Mouse (Mus musculus) heart, embryonic 15.5 days (tissue): ENCODE data around the gene Scgb1a1. TPM values are rescaled to one million over a fixed set of nuclear protein-coding genes. Genes with fewer than 3 reads are reported as not detected.

Experiments used
- ATAC-seq: fragments of 200-750 bp; cut with Nextera tagmentation; replicated peaks from 2 replicates; pipeline ENCODE4 v1.8.0; 2017; ENCODE audit warnings: low read depth, moderate TSS enrichment; ENCODE audit not compliant: insufficient number of reproducible peaks, insufficient read depth, low FRiP score
- H3K27ac ChIP-seq: fragments of 300-500 bp; sonication (generic); 2 replicates; pipeline ENCODE4 v1.5.1; 2015; ENCODE audit warnings: mild to moderate bottlenecking, inconsistent platforms
- H3K27me3 ChIP-seq: fragments of 300-500 bp; sonication (generic); 2 replicates; pipeline ENCODE4 v1.6.1; 2015; ENCODE audit warnings: inconsistent platforms
- H3K36me3 ChIP-seq: fragments of 300-500 bp; sonication (generic); 2 replicates; pipeline ENCODE4 v1.6.1; 2015; ENCODE audit warnings: mild to moderate bottlenecking, inconsistent platforms
- H3K4me1 ChIP-seq: fragments of 300-500 bp; sonication (generic); replicated peaks from 2 replicates; pipeline ENCODE4 v1.6.1; 2015; ENCODE audit warnings: inconsistent platforms
- H3K4me2 ChIP-seq: fragments of 300-500 bp; sonication (generic); 2 replicates; pipeline ENCODE4 v1.6.1; 2015; ENCODE audit warnings: inconsistent platforms, mild to moderate bottlenecking, moderate library complexity
- H3K4me3 ChIP-seq: fragments of 300-500 bp; sonication (generic); 2 replicates; pipeline ENCODE4 v1.5.1; 2015; ENCODE audit warnings: mild to moderate bottlenecking, inconsistent platforms
- H3K9ac ChIP-seq: fragments of 300-500 bp; sonication (generic); 2 replicates; pipeline ENCODE4 v1.6.1; 2015; ENCODE audit warnings: mild to moderate bottlenecking, inconsistent platforms
- H3K9me3 ChIP-seq: fragments of 300-500 bp; sonication (generic); replicated peaks from 2 replicates; pipeline ENCODE4 v1.6.1; 2016; ENCODE audit warnings: inconsistent platforms
- WGBS: fragments of 180-500 bp; shearing (Covaris S2); methylation state at CpG from one replicate; pipeline ENCODE4 v1.1.7; 2015; ENCODE audit warnings: mixed read lengths; 5-methylcytosine and 5-hydroxymethylcytosine counted together
- polyA plus RNA-seq: library from polyadenylated mRNA; unstranded; fragments of >200 nt; fragmentation: Nextera tagmentation; extraction: Ambion mirVana; gene quantifications from 2 replicates; pipeline ENCODE4 v1.2.1, GENCODE M21; 2015

Scgb1a1 gene
- polyA plus RNA-seq, 1 experiment from 2014 or later, result 0.30 TPM

GRCm38 (mm10) chr19:9035101-9035500 is 52.7 kb downstream of the Scgb1a1 start:
- Histone ChIP-seq H3K4me2 (no peak overlapping the region), H3K27me3 (no peaks in the 10 kb centered on the region), H3K4me3 (no peak overlapping the region), H3K4me1 (peaks cover 33% of the 10 kb centered on the region), H3K9me3 (no peaks in the 10 kb centered on the region), H3K27ac (no peak overlapping the region), H3K36me3 (no peaks in the 10 kb centered on the region), H3K9ac (no peak overlapping the region)
- no peak for ATAC-seq
- 59% methylated on average over 3 of the region's 3 CpGs for WGBS

DNA sequence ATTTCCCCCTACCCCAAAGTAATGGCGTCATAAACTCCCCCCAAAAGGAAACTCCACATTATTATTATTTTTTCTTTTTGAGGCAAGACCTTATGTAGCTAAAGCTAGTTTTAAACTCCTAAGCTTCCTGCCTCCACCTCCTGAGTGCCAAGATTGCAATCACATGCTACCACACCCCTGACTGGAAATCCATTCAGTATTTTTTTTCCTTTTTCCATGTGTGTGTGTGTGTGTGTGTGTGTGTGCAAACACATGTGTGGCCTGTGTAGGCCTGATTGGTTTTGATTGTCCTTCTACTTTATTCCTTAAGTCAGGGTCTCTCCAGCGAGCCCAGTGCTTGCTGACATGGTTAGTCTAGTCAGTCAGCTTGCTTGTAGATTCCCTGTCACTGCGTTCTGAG is 53.3 kb downstream of the Scgb1a1 start:
- Histone ChIP-seq H3K9me3 (no peaks in the 10 kb centered on the region), H3K4me2 (no peak overlapping the region), H3K9ac (no peak overlapping the region), H3K4me3 (no peak overlapping the region), H3K4me1 (peaks cover 35% of the 10 kb centered on the region), H3K36me3 (no peaks in the 10 kb centered on the region), H3K27ac (no peak overlapping the region), H3K27me3 (no peaks in the 10 kb centered on the region)
- no peak for ATAC-seq
- WGBS, result 85% methylated on average over 3 of the region's 3 CpGs

Other genes starting within 250 kb of the Scgb1a1 start
- gene Gng3, start 248.8 kb downstream of the Scgb1a1 start, polyA plus RNA-seq, result 1.3 and 5.0 TPM in 2 replicates
- gene Lrrn4cl, start 237.2 kb downstream of the Scgb1a1 start, polyA plus RNA-seq, result 1.8 and 2.4 TPM in 2 replicates
- gene Ubxn1, start 216.5 kb downstream of the Scgb1a1 start, polyA plus RNA-seq, result 120 and 127 TPM in 2 replicates
- 54.8 and 63.4 TPM in 2 replicates for gene Uqcc3, start 207.0 kb downstream of the Scgb1a1 start, polyA plus RNA-seq
- 35.8 and 44.8 TPM in 2 replicates for gene Lbhd1, start 204.2 kb downstream of the Scgb1a1 start, polyA plus RNA-seq
- gene Gm49403, start 204.0 kb downstream of the Scgb1a1 start, polyA plus RNA-seq, result not detected in 2 replicates
- 44.7 and 51.9 TPM in 2 replicates for gene 1810009A15Rik, start 199.1 kb downstream of the Scgb1a1 start, polyA plus RNA-seq
- gene Gm49416, start 199.0 kb downstream of the Scgb1a1 start, polyA plus RNA-seq, result not detected in 2 replicates
- gene Ints5, start 195.0 kb downstream of the Scgb1a1 start, polyA plus RNA-seq, result 21.2 and 29.4 TPM in 2 replicates
- 50.0 and 67.9 TPM in 2 replicates for gene Ganab, start 189.9 kb downstream of the Scgb1a1 start, polyA plus RNA-seq
- gene B3gat3, start 167.6 kb downstream of the Scgb1a1 start, polyA plus RNA-seq, result 33.3 and 38.1 TPM in 2 replicates
- 1.9 and 2.3 TPM in 2 replicates for gene Rom1, start 158.6 kb downstream of the Scgb1a1 start, polyA plus RNA-seq
- 12.7 and 21.9 TPM in 2 replicates for gene Eml3, start 158.4 kb downstream of the Scgb1a1 start, polyA plus RNA-seq
- gene Mta2, start 146.1 kb downstream of the Scgb1a1 start, polyA plus RNA-seq, result 74.2 and 99.5 TPM in 2 replicates
- 13.7 and 19.4 TPM in 2 replicates for gene Tut1, start 134.1 kb downstream of the Scgb1a1 start, polyA plus RNA-seq
- gene Eef1g, start 120.9 kb downstream of the Scgb1a1 start, polyA plus RNA-seq, result 216 and 256 TPM in 2 replicates
- 31.4 and 38.4 TPM in 2 replicates for gene Ahnak, start 98.7 kb downstream of the Scgb1a1 start, polyA plus RNA-seq
- gene Asrgl1, start 47.7 kb upstream of the Scgb1a1 start, polyA plus RNA-seq, result 15.4 and 16.1 TPM in 2 replicates